Mouse (Mus musculus) urinary bladder, postnatal 14 days (tissue): ENCODE results near the gene Hoxb8.

Source experiments
- DNase-seq: peaks from one replicate; pipeline ENCODE4 v3.0.0; 2021; ENCODE audit warnings: low spot score

Gene Hoxb8

DNA sequence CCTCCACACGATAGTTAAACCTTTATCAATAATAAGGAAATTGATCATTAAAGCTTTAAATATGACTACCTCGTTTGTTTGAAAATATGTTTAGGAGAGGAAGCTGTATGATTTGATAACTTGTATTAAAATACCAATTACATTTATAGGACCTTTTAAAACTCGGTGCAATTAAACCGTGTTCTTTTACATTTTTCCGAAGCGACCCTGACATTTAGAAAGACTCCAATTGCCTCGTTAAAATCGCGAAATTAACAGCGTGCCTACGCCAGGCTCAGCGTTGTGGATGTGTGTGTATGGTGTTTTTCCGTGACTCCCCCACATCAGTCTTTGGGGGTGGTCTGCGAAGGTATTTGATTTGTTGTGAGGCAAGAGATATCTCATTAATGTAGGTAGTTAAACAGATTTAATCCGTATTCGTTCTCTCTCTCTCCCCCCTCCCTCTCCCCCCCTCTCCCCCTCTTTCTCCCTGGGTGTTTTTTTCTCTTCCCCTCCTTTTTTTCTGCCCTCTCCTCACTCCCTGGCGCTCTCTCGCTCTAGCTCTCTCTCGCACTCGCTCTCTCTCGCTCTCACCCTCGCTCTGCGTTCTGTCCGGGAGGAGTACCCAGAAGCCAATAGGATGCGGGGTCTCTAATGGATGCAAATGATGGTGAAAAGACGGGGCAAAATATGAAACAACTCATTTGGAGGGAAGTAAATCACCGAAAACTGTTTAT, at the start of gene Hoxb8:
Gene Hoxb8 (plus strand): TSS at position 51 of the 716 bp plus-strand sequence.
- DNase-seq = no peak

DNA sequence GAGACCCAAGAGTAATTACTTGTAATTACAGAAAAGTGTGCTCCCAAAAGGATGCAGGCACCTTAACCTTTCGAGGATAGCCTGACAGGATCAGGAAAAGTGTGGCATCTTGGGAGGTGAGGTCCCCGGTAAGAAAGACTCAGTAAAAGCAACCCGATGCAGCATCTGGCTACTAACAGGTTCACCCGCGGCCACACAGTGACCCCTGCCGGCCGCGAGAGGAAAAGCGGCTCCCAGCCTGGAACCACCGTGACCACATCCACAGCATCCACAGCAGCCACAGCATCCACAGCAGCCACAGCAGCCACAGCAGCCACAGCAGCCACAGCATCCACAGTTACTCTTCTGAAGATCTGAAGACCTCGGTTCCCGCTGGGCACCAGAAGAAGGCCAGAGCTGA, 46.8 kb upstream of the Hoxb8 start:
- peak; percentile 43 for DNase-seq

- peak; percentile 58 for DNase-seq
Observed at GRCm38 (mm10) chr11:96240211-96240610, 41.5 kb upstream of the Hoxb8 start.

DNA sequence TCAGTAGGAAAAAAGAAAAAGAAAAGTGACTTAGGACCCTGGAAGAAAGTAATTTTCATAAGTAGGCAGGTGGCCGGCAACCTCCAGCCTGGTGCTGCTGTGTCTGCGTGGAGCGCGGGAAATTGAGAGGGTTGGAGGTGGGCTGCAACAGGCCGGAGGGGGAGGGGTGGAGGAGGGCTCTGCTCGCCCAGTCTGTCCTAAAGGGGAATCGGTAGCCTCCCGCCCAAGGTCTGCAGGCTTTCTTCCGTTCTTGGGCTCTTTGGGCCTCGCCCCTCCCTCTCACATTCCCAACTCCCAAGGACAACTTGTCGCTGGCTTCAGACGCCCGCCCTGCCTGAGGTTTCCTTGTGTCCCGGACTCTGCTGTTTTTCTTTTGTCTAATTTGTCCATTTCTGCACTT, 30.8 kb upstream of the Hoxb8 start:
- DNase-seq = no peak

DNA sequence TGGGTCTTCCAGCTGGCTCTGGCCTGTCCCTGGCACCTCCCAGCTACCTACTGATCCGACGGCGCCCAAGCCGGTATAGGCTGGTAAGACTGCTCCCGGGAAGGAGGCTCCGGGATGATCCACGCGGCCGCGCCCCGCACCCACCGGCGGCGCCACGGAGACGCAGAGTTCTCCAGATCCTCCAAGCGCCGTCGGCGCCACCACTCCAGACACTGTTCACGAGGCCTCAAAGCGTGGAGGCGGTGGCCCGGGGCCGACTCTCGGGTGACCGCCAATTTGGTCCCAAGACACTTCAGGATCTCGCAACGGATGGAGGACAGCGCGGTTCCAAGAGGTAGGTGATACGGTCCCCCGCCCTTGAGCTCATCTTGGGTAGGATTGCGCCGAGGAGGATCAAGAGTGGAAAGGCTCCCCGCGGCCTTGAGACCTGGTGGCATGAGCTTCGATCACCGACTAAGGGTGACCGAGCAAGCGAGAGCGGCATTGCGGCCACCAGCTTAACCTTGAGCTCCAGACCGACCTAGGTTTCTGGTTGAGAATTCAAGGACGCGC, 30.1 kb upstream of the Hoxb8 start:
- no peak for DNase-seq

DNA sequence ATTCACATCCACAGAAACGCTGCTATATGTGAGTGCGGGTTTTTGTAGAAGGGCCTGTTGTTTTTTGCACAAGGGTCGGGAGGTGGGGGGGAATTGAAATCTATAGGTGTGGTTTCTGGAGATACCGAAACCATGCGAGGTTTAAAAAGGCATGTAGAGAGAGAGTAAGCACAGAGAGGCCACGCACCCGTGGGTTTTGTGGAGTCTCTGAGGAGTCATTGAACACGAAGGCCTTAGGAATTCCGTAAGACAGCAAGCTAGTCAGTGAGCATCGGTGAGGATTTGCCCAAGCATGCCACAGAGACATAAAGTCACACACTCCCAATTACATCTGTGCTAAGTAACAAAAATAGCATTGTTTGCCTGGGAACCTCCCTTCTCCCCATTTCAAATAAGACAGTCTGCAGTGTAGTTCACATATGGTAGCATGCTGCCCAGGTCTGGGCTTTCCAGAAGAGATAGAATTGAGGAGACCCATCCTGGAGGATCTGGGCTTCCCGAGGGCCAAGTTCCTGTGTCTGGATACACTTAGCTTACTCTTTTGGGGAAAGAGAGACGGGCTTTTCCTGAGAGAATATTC, 29.1 kb upstream of the Hoxb8 start:
- DNase-seq = no peak

DNA sequence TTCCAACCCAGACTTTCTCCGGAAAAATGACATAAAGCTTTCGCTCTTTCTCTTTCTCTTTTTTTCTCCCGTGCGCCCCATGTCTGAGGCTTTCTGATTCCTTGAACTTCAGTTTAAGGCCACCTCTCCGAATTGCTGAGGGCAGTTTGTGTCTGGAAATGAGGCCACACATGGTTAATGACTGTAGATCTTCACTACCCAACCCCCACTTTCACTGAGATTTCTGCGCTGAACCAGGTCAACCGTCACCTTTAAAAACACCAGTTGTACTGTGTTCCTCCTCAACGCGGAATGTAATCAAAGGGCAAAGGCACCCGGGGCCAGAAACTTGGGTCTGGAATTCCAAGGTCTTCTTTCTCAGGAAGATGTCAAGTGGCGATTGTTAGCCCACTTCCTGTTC, 27.5 kb upstream of the Hoxb8 start:
- DNase-seq = no peak

DNA sequence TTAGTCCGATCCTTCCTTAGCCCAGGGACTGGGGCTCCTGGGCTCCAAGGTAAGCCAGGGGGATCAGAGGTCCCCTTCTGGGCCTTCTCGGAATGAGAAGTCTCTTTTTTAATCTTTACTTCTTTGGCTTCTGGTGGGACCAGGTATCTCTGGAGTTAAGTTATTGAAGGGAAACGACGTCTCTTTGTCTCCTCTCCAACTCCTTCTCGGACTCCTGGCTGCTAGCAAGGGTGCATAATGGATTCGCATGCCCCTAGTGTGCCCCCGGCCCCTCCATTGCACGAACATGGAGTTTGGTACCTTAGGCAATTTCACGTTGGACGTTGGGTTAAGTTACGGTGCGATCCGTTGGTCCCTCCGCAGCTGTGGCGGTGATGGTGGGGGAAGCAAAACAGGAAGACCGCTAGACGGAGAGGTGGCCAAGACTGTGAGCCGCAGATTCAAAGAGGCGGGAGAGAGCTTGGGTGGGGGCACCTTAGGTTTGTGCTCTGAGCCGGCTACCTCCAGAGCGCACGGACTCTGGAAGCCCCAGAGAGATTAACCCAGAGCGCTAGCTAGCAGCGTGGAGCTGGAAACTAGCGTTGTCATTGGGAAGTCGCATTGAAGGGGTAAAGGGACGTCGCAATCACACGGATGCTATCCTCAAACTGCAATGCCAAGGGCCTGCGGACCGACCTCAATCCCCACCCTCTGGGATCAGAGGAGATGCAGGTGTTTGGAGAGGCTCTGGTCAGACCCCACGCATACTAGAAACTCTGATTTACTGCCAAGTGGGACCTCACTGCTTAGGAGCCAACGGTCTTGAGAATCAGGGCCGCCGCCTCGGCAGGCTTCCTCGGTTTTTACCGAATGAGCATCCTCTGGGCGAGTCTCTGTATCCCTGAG, 26.4 kb upstream of the Hoxb8 start:
- no peak for DNase-seq

- DNase-seq = no peak
Observed at GRCm38 (mm10) chr11:96255996-96256445, 25.7 kb upstream of the Hoxb8 start.

DNA sequence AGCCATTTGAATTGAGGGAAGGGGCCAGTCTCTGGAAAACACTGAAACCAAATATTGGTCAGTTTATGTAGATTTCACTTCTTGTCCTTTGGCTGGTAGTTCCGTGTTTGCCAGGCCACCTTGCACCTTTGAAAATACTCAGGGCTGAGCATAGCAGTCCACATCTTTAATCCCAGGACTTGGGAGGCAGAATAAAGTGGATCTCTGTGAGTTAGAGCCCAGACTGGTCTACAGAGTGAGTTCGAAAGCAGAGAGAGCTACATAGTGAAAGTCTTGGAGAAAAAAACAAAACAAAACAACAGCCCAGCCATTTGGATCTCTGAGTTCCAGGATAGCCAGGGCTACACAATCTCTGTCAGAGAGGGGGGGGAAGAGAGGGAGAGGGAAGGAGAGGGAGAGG, 24.6 kb upstream of the Hoxb8 start:
- no peak for DNase-seq

DNA sequence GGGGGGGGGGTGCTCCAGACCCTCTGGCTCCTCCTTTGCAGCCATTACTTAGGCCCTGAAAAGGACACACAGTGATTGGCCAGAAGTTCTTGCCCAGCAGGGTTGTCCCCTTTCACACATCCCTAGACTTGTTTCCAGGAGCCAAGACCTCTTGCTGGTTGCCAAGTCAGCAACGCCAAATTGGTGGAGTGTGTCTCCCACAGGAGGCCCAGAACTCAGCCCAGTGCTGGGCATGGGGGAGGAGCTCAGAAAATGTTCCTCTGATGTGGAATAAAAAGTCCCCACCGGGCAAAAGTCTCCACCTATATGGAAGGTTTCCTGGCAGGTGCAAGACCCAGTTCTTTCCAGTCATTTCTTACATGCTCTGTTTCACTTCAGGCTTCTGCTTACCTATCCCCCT, 22.7 kb upstream of the Hoxb8 start:
- no peak for DNase-seq

DNA sequence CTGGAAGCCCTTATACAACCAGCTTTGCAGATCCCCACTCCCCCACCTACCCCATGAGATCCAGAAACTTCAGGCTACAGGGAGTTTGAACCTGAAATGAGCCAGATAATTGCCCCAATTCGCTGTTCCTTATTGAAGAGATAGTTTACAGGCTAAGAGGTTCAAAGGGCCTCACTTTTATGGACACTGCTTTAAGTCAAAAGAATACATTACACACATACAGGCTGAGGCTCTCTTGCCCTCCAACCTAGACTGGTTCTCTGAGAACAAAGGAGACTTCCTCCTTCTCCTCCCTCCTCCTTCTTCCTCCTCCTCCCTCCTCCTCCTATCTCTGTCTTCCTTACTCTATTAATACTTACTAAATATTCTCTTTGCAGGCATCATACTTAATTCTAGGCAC, 22.2 kb upstream of the Hoxb8 start:
- DNase-seq = no peak

GRCm38 (mm10) chr11:96260310-96260970, 21.3 kb upstream of the Hoxb8 start:
- no peak for DNase-seq

GRCm38 (mm10) chr11:96261323-96261890, 20.3 kb upstream of the Hoxb8 start:
- peak; percentile 83 for DNase-seq

GRCm38 (mm10) chr11:96262262-96262830, 19.4 kb upstream of the Hoxb8 start:
- DNase-seq = no peak

DNA sequence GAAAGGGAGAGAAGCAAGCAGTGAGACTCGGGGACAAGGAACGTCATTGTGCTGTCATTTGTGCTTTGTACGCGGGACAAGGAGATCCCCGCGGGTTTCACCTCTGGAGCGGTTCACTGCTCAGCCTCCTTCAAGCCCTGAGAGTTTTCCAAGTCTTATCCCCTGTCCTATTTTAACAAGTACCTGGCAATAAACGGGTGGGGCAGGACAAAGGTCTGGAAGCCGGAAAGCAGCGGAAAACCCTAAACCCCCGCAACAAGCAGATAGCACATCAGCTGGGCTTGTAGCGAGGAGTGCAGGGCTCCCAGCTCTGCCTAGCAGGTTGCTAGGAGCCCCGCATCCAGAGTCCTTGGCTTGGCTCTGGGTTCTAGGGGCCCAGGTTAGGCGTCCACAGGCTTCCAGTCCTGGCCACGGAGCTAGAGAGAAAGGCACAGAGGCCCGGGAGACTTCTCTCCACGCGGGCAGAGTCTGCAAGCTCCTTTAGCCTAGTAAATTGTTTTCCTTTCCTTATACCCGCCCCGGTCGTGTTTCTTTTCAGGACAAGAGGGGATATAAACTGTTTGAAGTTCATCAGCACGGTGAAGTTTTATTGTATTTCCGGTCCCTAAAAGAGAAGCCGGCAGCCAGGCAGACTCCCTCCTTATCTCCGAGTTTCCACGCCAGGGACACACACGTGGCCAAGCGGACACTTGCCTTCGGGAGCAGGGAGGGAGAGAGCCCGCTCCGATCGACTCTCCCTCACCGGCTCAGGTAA, 17.9 kb upstream of the Hoxb8 start:
- no peak for DNase-seq

DNA sequence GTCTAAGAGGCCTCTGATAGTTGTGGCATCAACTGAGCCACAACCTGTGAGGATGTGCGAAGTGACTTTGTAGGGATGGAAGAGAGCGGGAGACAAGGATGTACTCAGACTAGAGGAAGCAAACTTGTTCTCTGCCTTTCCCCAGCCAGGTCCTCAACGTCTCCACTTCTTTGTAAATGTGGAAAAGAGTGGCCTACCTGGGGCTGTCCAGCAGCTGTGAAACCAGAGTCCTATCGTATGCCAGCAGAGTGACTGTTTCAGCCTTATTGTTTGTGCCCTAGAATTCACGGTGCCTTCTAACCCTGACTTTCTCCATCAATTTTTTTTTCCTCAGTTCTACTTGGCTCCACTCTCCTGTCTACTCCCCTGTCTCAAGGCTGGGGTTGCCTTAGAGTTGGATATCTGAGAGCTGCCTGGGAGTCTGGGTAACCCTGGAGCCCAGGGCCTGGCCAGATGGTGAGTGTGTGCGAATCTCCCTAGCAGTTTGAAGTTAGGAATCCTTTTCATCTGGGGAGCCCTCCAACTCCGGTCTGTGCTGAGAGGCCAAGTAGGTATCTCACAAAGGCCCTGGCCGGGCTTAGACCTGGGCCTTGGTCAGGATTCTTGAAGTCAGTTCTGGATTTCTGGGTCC, 17.2 kb upstream of the Hoxb8 start:
- no peak for DNase-seq

DNA sequence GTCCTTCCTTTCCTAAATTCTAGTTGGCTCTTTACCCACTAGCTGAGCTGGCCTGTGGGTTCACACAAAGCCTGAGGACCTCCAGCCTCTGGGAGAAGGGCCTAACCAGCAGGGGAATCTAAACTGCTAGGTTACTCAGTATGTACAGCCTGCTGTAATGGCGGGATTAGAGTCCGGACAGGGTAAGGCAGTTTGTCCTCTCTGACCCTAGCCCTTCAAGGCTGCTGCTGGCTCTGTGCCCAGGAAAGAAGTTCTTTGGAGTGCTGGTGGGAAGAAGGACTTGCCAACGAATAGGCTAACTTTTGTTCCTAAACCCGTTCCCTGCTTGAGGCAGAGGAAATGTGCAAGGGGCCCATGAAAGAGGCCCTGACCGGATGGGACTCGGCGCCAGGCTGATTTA, 15.8 kb upstream of the Hoxb8 start:
- DNase-seq = no peak

DNA sequence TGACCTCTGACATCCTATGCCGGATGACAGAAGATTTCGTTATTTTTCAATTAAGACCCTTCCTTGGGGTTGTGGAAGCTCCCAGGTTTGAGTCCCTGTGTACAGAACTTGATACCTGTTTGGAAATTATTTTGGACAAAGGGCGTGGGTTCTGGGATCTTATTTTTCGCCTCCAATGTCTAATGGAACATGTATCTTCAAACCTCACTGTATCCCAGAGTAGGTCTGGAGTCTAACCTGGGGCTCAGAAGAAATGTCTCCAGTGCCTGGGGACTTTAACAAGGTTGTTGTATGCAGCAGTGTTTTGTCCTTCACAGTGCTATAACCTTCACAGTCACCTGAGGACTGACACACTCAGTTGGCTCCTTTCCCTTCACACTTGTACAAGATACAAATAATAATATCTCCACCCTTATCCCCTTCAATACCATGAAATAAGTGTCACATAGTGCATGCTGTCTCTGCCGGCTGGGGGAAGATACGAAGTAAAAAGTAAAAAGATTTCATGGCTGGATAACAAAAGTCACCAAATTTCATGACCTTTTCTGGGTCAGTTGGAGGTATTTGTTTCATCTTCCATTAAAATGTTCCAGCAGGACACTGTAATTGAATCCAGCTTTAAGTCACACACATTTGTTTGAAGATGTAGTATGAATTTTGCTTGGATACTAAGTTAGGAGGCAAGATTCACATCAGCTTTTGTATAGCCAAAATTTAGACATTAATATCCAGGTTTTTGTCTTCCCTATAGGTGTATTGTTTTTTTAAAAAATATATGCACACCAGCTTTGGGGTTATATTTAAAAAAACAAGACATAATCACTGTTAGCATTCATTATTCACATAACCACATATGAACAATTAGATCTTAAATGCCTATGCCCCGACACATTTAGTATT, 14.4 kb upstream of the Hoxb8 start:
- no peak for DNase-seq
